Mouse (Mus musculus): Measurements from ENCODE around the gene Cd33. TPM values are rescaled to one million over a fixed set of nuclear protein-coding genes. Genes with fewer than 3 reads are reported as not detected.

The Cd33 gene
- 4.0 and 5.7 TPM in 2 replicates for total RNA-seq (2014; fragmentation: Nextera tagmentation)
- total RNA-seq (2017), result 2.9 and 4.1 TPM in 2 replicates

- ATAC-seq (replicated peaks; ENCODE audit: poor library complexity, severe bottlenecking), result peak; percentile 67
Observed at GRCm38 (mm10) chr7:43544225-43544977, at the start of gene Cd33. TSS of gene Cd33 (minus strand) at chr7:43544428.

DNA sequence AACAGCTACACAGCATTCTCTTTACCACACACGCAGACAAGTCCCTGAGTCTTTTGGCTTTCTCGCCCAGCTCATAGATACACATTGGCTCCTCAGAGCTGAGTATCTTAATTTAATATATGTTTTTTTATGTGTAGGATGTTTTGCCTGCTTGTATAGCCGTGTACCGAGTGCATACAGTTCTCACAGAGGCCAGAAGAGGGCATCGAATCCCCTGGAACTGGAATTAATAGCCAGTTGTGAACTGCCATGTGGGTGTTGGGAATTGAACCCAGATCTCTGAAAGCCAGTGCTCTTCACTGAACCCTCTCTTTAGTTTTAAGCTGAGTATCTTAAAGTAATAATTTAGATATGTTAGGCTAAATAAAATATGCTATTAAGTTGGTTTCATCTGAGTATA, 40.6 kb upstream of the Cd33 start:
- ATAC-seq (replicated peaks; ENCODE audit: poor library complexity, severe bottlenecking), result peak; percentile 45; the same call in 1 of the 2 replicates

- no peak for ATAC-seq (replicated peaks; ENCODE audit: poor library complexity, severe bottlenecking)
Observed at GRCm38 (mm10) chr7:43580526-43580925, 36.3 kb upstream of the Cd33 start.

DNA sequence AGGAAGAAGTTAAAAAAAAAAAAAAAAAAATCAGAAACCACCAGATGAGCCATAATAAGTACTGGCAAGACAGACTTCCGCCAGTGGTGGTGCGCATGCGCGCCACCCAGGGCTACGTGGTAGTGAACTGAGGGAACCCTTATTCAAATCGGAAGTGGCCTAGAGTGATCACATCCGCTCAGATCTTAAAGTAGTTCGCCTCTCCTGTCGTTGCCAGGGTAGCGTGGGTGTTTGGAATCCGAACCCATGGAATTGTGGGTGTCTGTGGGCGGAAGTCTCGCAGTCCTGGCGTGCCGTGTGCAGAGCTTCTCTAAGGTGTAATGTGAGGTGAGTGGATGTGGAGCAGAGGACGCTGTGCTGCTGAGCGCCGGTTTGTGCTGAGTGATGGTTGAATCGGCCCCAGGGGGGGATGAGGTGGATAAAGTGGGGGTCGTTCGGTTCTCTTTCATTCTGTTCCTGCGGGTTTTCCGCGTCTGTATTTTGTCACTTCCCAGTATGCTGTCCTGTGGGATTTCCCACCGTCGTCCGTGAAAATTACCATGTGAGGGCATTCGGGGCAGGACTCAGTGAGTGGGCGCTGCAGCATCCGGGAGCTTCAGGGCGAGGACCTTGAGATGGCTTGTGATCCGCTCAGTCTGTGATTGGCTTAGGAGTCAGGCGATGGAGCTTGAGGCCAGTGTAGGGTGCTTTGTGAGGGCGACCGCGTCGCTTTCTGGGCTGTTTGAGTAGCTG, 35.4 kb upstream of the Cd33 start, which contains the start of gene Zfp719:
Zfp719 (plus strand) TSS at position 171 of the 732 bp plus-strand sequence.
- peak; percentile 96 for ATAC-seq (replicated peaks; ENCODE audit: poor library complexity, severe bottlenecking)

GRCm38 (mm10) chr7:43571216-43571615, 27.0 kb upstream of the Cd33 start:
- ATAC-seq (replicated peaks; ENCODE audit: poor library complexity, severe bottlenecking), result peak; percentile 44

DNA sequence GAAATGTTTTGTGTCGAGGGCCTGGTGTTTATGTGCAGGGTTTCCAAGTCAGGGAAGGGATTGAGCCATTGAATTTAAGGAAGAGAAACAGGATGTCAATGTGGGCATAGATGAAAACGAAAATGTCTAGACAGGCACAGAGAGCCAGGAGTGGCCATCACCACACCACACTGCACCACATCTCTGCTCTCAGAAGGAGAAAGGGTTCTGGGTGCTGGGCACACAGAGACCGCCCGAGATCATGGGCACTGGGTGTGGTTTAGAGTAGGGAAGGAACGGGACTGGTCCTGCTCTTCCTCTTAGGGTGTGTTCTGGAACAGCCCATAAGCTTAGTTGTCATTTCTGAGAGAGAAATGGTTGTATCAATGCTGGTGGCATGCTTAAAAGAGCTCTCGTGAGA, 19.1 kb upstream of the Cd33 start:
- ATAC-seq (replicated peaks; ENCODE audit: poor library complexity, severe bottlenecking), result peak; percentile 69

GRCm38 (mm10) chr7:43562651-43563070, 18.4 kb upstream of the Cd33 start:
- ATAC-seq (replicated peaks; ENCODE audit: poor library complexity, severe bottlenecking), result peak; percentile 28

GRCm38 (mm10) chr7:43562006-43562633, 17.9 kb upstream of the Cd33 start, which contains the start of gene Zfp658:
TSS of gene Zfp658 (plus strand) at chr7:43562256.
- ATAC-seq (replicated peaks; ENCODE audit: poor library complexity, severe bottlenecking), result peak; percentile 75

- no peak for ATAC-seq (replicated peaks; ENCODE audit: poor library complexity, severe bottlenecking)
Observed at GRCm38 (mm10) chr7:43556901-43557300, 12.7 kb upstream of the Cd33 start.

DNA sequence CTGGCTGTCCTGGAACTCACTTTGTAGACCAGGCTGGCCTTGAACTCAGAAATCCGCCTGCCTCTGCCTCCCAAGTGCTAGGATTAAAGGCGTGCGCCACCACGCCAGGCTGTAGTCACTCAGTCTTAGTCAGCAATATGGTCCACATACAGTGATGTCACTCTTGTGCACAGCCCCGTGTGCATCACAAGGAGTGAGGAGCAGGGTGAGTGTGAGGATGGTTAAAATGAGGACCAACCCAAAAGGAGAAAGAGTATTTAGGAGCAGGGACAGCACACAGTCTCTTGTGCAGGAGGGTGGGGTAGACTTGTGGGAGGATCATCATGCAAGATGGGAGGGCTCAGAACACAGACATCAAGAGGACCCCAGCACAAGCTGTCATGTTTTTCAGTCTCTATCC, 11.1 kb upstream of the Cd33 start:
- ATAC-seq (replicated peaks; ENCODE audit: poor library complexity, severe bottlenecking), result no peak

DNA sequence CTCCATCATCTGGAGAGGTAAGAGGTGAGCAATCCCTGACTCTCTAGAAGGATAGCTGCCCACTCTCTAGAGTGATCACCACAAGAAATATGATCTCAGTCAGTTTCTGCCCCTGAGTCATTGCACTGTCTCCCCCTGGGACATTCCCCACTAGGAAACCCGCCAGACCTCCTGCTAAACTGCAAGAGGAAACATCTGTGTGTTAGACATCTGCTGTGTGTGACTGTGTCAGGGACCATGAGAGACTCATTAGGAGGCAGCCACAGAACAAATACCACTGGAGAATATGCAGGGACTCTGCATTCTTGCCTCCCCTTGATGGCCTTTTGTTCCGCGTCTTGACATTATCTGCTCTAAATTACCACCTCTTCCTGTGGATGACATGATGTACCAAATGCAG, 10.3 kb upstream of the Cd33 start:
- ATAC-seq (replicated peaks; ENCODE audit: poor library complexity, severe bottlenecking), result peak; percentile 71

DNA sequence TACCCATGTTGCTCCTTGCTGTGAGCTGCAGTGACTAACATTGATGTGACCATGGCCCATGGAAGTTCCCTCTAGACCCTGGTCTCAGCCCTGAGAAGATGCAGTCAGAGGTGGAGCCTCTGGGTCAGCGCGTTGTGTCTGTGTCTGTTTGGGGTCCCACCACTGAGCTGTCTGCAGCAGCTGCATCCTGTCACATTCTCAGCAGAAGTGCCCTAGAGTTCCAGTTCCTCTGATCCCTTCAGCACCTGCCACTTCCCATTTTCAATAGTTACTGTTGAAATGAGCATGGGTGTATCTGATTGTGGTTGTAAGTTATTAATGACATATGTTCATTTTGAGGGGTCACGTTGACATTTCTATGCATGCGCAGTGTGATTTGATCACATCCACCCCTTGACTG, 8.9 kb upstream of the Cd33 start:
- peak; percentile 88 for ATAC-seq (replicated peaks; ENCODE audit: poor library complexity, severe bottlenecking)

- ATAC-seq (replicated peaks; ENCODE audit: poor library complexity, severe bottlenecking), result no peak
Observed at GRCm38 (mm10) chr7:43548206-43548605, 4.0 kb upstream of the Cd33 start.

DNA sequence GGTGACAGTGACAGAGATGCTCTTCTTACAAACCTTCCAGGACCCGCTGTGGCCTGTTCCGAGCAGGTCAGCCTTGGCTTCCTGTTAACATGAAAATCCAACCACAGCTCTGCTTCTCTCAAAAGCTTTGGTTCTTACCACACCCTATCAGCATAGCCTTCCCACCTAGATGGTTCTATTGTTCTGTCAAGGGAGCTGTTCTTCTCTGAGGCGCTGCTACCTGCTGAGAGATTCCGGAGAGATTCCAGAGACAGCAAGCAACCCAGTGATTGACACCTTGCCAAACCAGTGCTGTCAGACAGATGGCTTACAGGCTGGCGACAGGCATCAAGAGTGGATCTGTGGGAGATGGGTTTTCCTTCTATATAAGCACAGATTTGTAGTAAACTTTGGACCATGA, 3.4 kb upstream of the Cd33 start:
- no peak for ATAC-seq (replicated peaks; ENCODE audit: poor library complexity, severe bottlenecking)

DNA sequence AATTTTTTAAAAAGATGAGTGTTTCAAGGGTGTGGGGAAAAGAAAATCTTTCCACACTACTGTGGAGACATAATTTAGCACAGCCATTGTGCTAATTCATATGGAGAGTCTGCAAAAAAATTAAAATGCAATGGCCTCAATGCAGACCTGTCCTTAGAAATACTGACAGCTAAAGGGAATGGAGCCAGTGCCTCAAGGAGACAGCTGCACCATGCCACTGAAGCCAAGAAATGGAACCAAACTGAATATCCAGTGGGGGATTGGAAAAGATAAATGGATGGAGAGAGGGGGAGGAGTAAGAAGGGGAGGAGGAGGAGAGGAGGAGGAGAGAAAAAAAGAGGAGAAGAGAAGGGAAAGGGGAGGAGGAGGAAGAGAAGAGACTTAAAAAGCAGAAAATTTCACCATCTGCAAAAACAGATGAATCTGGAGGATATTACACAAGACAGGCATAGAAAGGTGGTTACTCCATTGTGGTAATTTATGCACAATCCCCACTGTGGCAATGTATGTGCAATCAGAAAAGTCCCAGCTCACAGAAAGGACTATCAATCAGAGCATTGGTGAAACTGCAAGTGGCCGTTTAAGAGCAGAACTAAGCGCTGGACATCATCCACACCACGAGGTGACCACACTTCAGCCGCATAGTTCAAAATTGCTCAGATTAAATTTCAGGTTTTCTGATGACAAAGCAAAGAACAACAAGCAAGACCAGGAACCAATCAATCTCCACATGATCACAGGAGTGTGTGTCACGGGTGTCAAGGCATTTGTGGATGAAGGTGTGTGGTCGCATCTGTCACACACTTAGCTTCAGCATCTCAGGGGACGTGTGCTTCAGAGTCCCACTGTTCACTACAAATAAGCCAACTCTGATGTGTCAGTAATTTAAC, 1.7 kb upstream of the Cd33 start:
- ATAC-seq (replicated peaks; ENCODE audit: poor library complexity, severe bottlenecking), result peak; percentile 78

GRCm38 (mm10) chr7:43538524-43538923, 5.7 kb downstream of the Cd33 start:
- ATAC-seq (replicated peaks; ENCODE audit: poor library complexity, severe bottlenecking), result peak; percentile 72

DNA sequence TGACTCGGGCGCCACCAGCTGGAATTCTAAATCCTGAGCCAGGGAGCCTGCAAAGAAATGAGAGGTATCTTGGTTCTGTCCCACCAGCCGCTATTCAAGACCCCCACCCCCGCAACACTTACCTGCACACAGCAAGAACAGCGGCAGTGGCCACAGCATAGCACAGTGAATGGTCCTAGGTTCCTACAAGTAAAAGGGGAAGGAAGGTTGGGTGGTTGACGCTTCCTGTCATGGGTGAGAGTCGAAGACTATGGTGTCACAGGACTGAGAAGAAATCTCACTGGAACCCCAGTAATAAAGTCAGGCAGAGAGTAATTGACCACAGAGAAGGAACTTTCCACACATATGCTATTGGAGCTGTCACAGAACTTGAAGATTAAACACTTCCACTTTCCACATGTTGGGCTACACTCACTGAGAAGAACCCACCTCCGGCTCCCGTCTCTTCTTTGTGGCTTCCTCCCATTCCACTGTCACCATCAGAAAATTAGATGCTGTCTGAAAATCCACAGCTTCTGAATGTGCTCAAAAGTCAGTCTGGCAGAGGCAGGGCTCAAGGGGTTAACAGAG, 11.2 kb downstream of the Cd33 start:
- peak; percentile 78 for ATAC-seq (replicated peaks; ENCODE audit: poor library complexity, severe bottlenecking)

DNA sequence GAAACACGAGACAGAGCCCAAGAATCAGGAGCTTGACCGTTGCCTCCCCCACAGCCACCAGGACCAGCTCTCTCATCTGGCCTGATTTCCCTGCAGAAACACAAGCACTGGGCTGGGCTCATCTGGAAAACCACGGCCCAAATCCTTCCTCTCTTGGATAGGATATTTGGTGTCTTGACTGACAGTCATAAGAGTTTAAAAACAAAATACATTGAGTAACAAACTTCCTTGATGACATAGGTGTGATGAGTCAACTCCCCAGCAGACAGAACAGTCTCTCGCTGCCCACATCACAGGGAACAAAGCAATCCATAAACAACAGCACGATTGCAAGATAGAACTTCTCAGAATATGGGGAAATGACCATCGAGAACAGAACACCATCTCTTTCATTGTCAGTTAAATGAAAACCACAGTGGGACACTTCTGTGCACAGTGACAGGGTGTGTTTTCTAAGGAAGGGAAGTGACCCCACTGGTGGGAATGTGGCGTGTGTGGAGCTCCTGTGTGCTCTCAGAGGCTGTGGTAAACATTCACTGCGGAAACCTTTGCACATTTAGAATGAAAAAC, 13.9 kb downstream of the Cd33 start:
- ATAC-seq (replicated peaks; ENCODE audit: poor library complexity, severe bottlenecking), result peak; percentile 73

DNA sequence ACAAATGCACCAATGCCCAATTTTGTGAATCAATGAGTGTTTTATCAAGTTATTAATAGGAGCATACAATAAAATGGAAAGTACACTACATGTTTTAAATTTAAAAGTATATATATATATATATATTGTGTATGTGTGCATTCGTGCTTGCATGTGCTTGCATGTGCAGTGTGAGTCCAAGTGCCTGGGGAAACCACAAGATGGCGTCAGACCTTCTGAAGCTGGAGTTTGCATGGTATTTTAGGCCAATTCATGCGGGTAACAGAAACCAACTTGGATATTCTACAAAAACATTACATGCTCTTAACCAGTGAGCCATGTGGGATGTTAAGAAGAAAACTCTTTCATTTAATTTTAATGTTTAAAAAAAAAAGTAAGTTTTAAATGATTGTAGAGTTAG, 18.9 kb downstream of the Cd33 start:
- ATAC-seq (replicated peaks; ENCODE audit: poor library complexity, severe bottlenecking), result peak; percentile 47; the same call in 1 of the 2 replicates

Data from granulocyte monocyte progenitor cell, adult 5-6 weeks (primary cell).